Mouse (Mus musculus) lung, postnatal 0 days (tissue): ENCODE data around the gene Serinc2.

Experiments used
- CTCF ChIP-seq: IDR thresholded peaks from 2 replicates; pipeline ENCODE4 v1.5.1; 2016; ENCODE audit warnings: antibody characterized with exemption, mild to moderate bottlenecking
- EP300 ChIP-seq: IDR thresholded peaks from 2 replicates; pipeline ENCODE4 v1.6.1; 2016; ENCODE audit warnings: antibody characterized with exemption, mild to moderate bottlenecking, control low read depth

- no peak for TF ChIP-seq CTCF
- no peak for TF ChIP-seq EP300
Observed at GRCm38 (mm10) chr4:130316691-130317090, 37.7 kb upstream of the Serinc2 start.
